Comparison of ENCODE assay signal across 30 mouse cellular contexts in the genomic region with DNA sequence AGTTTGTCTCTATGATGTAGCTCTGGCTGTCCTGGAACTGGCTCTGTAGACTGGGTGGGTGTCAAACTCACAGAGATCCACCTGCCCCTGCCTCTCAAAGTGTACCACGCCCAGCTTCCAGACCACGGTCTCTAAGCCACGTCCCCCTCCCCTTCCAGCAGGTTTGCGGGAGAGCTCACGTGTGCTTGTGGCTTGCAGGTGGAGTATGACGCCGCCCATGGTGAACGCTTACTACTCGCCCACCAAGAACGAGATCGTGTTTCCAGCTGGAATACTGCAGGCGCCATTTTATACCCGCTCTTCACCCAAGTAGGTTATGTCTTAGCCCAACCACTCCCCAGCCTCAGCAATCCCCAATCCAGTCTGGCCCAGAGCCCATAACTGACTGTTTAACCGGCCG.
"Had no signal": no experiment of that assay in that cellular context is flagged by ENCODE, and none has a peak within 500 bp of the region (broad histone marks: within the 10 kb centered on the region; RNA-seq: fewer than 3 reads in every experiment).

No protein-coding gene starts in this region.

- H3K4me3 ChIP-seq: heart, embryonic 12.5 days; heart, embryonic 13.5 days; heart, embryonic 15.5 days; hindbrain, embryonic 10.5 days; hindbrain, embryonic 12.5 days; hindbrain, embryonic 13.5 days; hindbrain, embryonic 15.5 days; intestine, embryonic 15.5 days; kidney, embryonic 15.5 days; layer of hippocampus, adult 2 months; left cerebral cortex, adult 2 months had no signal

- H3K9ac ChIP-seq: heart, embryonic 12.5 days; heart, embryonic 13.5 days; heart, embryonic 15.5 days; hindbrain, embryonic 12.5 days; hindbrain, embryonic 13.5 days; hindbrain, embryonic 14.5 days; hindbrain, embryonic 15.5 days; intestine, embryonic 15.5 days; kidney, embryonic 15.5 days had no signal

- DNase-seq: heart, postnatal 10 days; heart, postnatal 14 days; heart, postnatal 36 days; heart, postnatal 4 days; kidney, adult 11 months; kidney, adult 18-20 months; kidney, adult 2 months; kidney, adult 8-10 months; kidney, adult 9 months; kidney, postnatal 10 days; kidney, postnatal 14 days; kidney, postnatal 25 days; kidney, postnatal 36 days; kidney, postnatal 4 days; layer of hippocampus, adult 9-11 months; layer of hippocampus, postnatal 36 days had no signal

- H3K27ac ChIP-seq: heart, embryonic 13.5 days; heart, embryonic 15.5 days; hindbrain, embryonic 10.5 days; hindbrain, embryonic 12.5 days; hindbrain, embryonic 13.5 days; hindbrain, embryonic 14.5 days; hindbrain, embryonic 15.5 days; hindbrain, postnatal 0 days; intestine, embryonic 15.5 days; kidney, embryonic 15.5 days; kidney, postnatal 0 days; layer of hippocampus, adult 2 months; left cerebral cortex, adult 2 months had no signal

- H3K4me1 ChIP-seq: hindbrain, embryonic 10.5 days; hindbrain, embryonic 12.5 days; hindbrain, embryonic 13.5 days; hindbrain, embryonic 15.5 days; intestine, embryonic 15.5 days; kidney, embryonic 15.5 days had no signal

- H3K27me3 ChIP-seq: heart, embryonic 12.5 days; heart, embryonic 13.5 days; heart, embryonic 15.5 days; hindbrain, embryonic 12.5 days; hindbrain, embryonic 13.5 days; hindbrain, embryonic 15.5 days; intestine, embryonic 15.5 days; kidney, embryonic 15.5 days had no signal
